Mouse (Mus musculus) lung, adult 2 months (tissue): ENCODE results near the gene Unc13a. TPM values are rescaled to one million over a fixed set of nuclear protein-coding genes. Genes with fewer than 3 reads are reported as not detected.

Experiments
- DNase-seq: peaks from one replicate; pipeline ENCODE4 v3.0.0; 2022
- H3K4me1 ChIP-seq: fragments of 200-500 bp; 2 replicates; pipeline ENCODE4 v1.6.1; 2011; ENCODE audit warnings: low read length; ENCODE audit not compliant: control insufficient read depth, insufficient read depth
- H3K4me3 ChIP-seq: fragments of 200-500 bp; replicated peaks from 2 replicates; pipeline ENCODE3; 2011; ENCODE audit warnings: low read depth, mild to moderate bottlenecking, control low read depth, low read length; ENCODE audit errors: extremely low read depth
- CTCF ChIP-seq: fragments of 200-500 bp; IDR thresholded peaks from 2 replicates; pipeline ENCODE4 v1.5.1; 2011; ENCODE audit warnings: mild to moderate bottlenecking, low read length, control low read depth; ENCODE audit not compliant: insufficient read depth
- POLR2A ChIP-seq: fragments of 200-500 bp; IDR thresholded peaks from 2 replicates; pipeline ENCODE4 v1.6.1; 2011; ENCODE audit warnings: low read depth, mild to moderate bottlenecking, control low read depth, low read length, borderline replicate concordance; ENCODE audit errors: extremely low read depth
- WGBS: fragments of 180-500 bp; shearing (Covaris S2); methylation state at CpG from one replicate; pipeline ENCODE4 v1.1.7; 2018; 5-methylcytosine and 5-hydroxymethylcytosine counted together
- polyA plus RNA-seq: library from polyadenylated mRNA; depleted of rRNA; stranded (reverse); fragments of >200 nt; gene quantifications from 2 replicates; pipeline ENCODE4 v1.2.3, GENCODE M21; 2012

The Unc13a gene
- polyA plus RNA-seq, 1 experiment: 0.32 TPM

GRCm38 (mm10) chr8:71639318-71639717 is 32.2 kb downstream of the Unc13a start:
- DNase-seq: no peak
- TF ChIP-seq POLR2A (no peak), CTCF (no peak)
- H3K4me3 ChIP-seq: no peak overlapping the region
- no peaks in the 10 kb centered on the region for H3K4me1 ChIP-seq
- 89% methylated on average over 4 of the region's 4 CpGs for WGBS

DNA sequence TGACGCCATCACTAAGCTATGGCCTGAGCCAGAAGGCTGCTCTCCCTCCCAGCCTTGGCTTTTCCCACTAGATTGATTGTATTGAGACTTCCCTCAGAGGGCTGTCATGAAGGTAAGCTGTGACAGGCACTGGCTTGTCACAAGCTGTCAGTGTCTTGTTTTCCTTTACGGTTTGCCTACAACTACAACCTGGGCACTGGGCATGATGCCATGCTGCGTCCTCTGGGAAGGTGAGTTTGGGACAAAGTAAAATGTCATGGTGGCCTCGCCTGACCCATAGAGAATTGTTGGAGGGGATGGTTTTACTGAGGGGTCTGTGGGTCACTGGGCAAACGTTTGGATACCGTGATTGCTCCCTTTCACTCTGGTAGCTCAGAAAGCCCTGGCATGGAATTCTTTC is 33.2 kb downstream of the Unc13a start:
- no peak for TF ChIP-seq POLR2A
- no peak for TF ChIP-seq CTCF
- DNase-seq: no peak
- no peaks in the 10 kb centered on the region for H3K4me1 ChIP-seq
- WGBS: 64% methylated on average over 6 of the region's 6 CpGs
- H3K4me3 ChIP-seq: no peak overlapping the region

DNA sequence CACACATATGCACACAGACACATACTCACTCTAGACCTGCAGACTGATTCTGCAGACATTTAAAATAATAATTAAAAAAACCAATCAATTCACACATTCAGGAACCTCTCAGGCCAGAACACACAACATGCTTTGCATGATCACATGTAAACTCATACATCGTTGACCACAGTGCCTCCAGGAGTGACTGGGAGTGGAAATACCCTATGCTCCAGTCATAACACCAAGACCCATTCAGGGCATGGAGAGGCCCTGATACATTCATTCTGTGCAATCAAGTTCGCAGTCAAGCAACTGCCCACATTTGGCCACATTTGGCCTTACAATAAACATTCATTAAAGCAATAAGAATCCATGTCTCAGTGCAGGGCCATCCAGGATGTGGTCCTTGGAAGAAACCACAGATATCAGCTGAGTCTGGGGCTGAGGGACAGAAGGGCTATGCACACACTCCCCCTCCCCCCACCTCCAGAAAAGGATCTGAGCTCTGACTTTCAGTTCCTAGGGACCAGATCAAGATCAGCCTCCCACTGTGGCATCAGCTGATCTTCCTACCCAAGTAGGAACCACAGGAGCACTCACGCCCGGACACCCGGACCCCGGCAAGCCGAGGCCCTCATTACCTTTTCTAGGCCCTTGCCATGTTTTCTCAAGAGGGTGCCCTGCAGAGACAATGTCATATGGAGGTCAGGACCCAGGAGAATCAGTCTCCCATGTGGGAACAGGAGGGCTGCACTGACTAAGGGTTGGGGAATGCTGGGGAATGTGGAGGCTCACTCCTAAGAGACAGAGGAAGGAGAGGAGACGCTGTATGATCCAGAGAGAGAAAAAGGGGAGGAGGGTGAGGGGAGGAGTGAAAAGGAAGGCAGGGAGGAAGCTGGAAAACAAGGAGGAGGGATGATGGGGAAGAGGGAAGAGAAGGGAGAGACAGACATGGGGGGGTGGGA is 34.1 kb downstream of the Unc13a start:
- WGBS: 62% methylated on average over 8 of the region's 8 CpGs
- no peak for DNase-seq
- Histone ChIP-seq H3K4me3 (no peak overlapping the region), H3K4me1 (no peaks in the 10 kb centered on the region)
- TF ChIP-seq CTCF (no peak), POLR2A (no peak)

DNA sequence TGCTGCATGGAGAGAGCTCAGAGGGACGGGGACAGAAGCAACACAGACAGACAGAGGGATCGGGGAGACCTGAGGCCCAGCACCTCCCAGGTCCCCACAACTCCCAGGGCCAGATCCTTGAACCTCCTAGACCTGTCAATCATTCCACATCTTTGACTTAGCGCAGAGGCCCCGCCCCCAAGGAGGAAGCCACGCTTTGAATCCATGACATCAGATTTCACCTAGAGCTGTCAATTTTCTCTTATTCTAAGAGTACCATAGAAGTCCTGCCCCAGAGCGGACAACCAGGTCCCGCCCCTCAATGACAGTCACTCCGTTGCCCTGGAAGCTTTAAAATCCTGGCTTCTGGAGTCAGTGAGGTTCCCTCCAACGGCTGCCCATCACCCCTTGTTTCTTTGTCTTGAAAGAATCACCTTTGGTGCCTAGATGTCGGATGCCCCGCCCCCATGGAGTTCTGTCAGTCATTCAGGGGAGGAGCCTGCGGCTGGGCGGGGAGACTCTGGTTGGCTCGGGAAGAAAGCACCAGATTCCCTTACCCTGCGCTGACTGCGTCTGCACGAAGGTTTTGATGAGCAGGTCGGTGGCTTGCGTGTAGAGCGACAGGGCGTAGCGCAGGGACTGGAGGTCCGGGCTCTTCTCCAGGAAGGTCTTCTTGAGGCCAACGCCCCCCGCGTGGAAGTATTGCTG is 37.4 kb downstream of the Unc13a start:
- no peak for TF ChIP-seq CTCF
- no peak for TF ChIP-seq POLR2A
- DNase-seq: peak; percentile 63
- Histone ChIP-seq H3K4me1 (peaks cover 6% of the 10 kb centered on the region; the same call in 1 of the 2 replicates), H3K4me3 (no peak overlapping the region)
- WGBS: 4% methylated on average over 26 of the region's 26 CpGs

DNA sequence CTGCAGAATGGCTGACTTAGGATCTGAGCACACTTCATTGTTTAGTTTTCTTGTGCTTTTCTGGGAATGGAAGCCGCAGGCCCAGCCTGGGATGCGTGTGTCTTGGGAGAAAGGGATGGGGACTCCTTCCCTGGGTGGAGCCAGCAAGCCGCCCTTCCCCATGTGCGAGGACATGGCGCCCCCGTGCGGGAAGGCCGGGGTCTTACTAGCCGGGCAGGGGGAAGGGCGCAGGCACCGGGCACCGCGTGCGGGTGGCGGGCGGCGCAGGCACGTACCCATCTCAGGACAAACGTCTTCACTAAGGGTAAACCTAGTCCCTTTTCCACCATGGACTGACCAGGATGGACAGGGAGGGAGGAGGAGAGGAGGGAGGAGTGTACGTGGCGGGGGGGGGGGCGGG is 38.4 kb downstream of the Unc13a start:
- Histone ChIP-seq H3K4me1 (peaks cover 10% of the 10 kb centered on the region), H3K4me3 (no peak overlapping the region)
- WGBS: 11% methylated on average over 19 of the region's 22 CpGs
- peak; percentile 69 for DNase-seq
- no peak for TF ChIP-seq POLR2A
- peak; percentile 31; the same call in 1 of the 2 replicates for TF ChIP-seq CTCF

GRCm38 (mm10) chr8:71631897-71632296 is 39.7 kb downstream of the Unc13a start:
- H3K4me3 ChIP-seq: no peak overlapping the region
- 53% methylated on average over 2 of the region's 2 CpGs for WGBS
- peaks cover 14% of the 10 kb centered on the region for H3K4me1 ChIP-seq
- TF ChIP-seq POLR2A: no peak
- TF ChIP-seq CTCF: no peak
- DNase-seq: no peak

DNA sequence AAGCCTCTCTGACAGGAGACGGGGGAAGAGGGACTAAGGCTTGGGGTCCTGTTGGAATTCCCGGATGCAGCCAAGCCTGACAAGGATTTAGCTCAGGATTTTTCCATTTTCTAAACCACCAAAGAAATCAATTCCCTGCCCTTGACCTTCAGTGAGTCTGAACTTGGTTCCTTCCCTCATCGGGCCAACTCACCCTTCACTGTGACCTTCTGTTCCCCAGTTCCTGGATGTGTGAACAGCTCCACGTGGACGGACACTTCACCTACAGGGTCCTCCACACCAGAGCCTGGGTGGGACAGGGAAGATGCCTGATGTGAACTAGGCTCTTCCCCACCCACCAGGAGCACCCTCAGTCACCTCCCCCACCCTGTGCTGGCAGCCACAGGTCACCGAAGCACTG is 40.8 kb downstream of the Unc13a start:
- WGBS: 82% methylated on average over 6 of the region's 6 CpGs
- TF ChIP-seq CTCF (no peak), POLR2A (no peak)
- no peak for DNase-seq
- H3K4me3 ChIP-seq: no peak overlapping the region
- H3K4me1 ChIP-seq: peaks cover 14% of the 10 kb centered on the region

DNA sequence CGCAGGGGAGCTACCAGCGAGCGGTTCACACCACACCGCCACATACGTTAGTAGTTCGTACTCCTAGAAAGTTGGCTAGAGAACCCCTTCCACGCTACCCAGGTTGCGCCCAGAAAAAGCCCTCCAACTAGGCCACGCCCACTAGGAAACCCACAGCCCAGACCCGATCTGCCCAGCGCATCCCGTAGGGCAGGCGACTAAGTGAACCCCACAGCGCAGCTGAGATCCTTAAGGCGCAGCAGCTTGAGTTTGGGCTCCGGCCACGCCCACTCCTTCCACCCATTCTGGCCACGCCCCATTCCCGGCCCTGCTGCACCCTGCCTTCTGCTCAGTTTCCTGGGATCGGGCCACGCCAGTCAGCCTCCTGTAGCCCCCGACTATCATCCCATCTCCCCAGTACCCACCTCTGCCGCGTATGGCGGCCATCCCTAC is 41.8 kb downstream of the Unc13a start:
- peak; percentile 41 for DNase-seq
- WGBS: 4% methylated on average over 25 of the region's 25 CpGs
- TF ChIP-seq POLR2A (no peak), CTCF (no peak)
- Histone ChIP-seq H3K4me1 (peaks cover 14% of the 10 kb centered on the region), H3K4me3 (peak overlapping the region; percentile 36)

GRCm38 (mm10) chr8:71629096-71629697 is 42.4 kb downstream of the Unc13a start:
- H3K4me3 ChIP-seq: peak overlapping the region; percentile 51
- WGBS: under 1% methylated on average over 53 of the region's 55 CpGs
- DNase-seq: peak; percentile 94
- no peak for TF ChIP-seq CTCF
- TF ChIP-seq POLR2A: peak; percentile 51; the same call in 1 of the 2 replicates
- peaks cover 14% of the 10 kb centered on the region for H3K4me1 ChIP-seq
